Mouse (Mus musculus): Measurements from ENCODE around the gene Cd55. TPM values are rescaled to one million over a fixed set of nuclear protein-coding genes. Genes with fewer than 3 reads are reported as not detected.
"Not testable (repeated sequence)": the region's sequence is repeated elsewhere in the genome, so short reads cannot be mapped to it uniquely, and the experiment has no call there.

The Cd55 gene
- polyA plus RNA-seq, 1 experiment from 2014 or later, result 15.1 TPM

DNA sequence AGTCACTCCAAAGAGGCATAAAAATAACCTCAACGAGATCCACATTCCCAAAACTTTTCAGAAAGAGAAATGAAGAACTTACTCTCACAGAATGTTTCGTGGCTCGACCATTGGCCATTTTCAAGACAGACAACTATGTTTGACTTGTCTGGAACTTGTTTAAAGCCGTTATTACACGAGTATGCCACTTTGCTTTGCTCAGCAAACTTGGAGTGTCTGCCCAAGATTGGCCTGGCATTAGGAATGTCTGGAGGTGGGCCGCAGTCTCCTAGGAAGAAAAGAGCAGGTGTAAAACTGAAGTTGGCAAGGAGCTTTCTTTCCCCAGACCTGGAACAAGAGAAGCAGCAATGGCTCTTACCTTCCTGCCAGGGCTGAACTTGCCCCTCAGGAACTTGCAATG, 40.5 kb downstream of the Cd55 start:
- H3K27ac ChIP-seq; H3K4me2 ChIP-seq; ATAC-seq (replicated peaks; ENCODE audit: insufficient number of reproducible peaks, insufficient read depth, low FRiP score, low read depth); H3K9ac ChIP-seq; H3K27me3 ChIP-seq; H3K4me1 ChIP-seq (replicated peaks); H3K9me3 ChIP-seq (replicated peaks); H3K4me3 ChIP-seq; H3K36me3 ChIP-seq: not testable (repeated sequence)
- no CpG with 5 or more reads among the region's 6 CpGs for WGBS

DNA sequence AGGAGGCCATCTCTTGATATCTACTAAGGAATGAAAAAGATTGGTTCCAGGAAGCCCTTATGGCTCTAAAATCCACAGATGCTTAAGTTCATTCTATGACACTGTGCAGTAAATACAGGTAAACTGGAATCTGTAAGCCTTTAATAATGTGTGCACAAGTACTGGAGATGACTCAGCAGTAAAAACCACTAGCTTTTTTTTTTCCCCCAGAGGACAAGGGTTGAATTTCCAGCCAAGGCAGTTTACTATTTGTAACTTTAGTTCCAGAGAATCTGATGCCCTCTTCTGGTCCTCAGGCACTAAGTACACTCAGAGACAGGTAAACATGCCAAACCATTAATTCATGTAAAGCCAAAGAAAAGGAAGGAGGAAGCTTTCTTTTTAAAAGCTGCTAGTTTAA, 65.4 kb downstream of the Cd55 start:
- H3K27me3 ChIP-seq; H3K9ac ChIP-seq; H3K36me3 ChIP-seq; H3K4me2 ChIP-seq; H3K4me1 ChIP-seq (replicated peaks); ATAC-seq (replicated peaks; ENCODE audit: insufficient number of reproducible peaks, insufficient read depth, low FRiP score, low read depth); H3K4me3 ChIP-seq; H3K27ac ChIP-seq; H3K9me3 ChIP-seq (replicated peaks): not testable (repeated sequence)

Other genes starting within 250 kb of the Cd55 start
- not detected in 2 replicates for gene Cd55b, start 39.7 kb downstream of the Cd55 start, polyA plus RNA-seq (2015; fragmentation: Nextera tagmentation; extraction: Ambion mirVana)
- gene Zp3r, start 166.9 kb upstream of the Cd55 start, polyA plus RNA-seq (2015; fragmentation: Nextera tagmentation; extraction: Ambion mirVana), result not detected in 2 replicates
- gene C4bp, start 198.9 kb upstream of the Cd55 start, polyA plus RNA-seq (2015; fragmentation: Nextera tagmentation; extraction: Ambion mirVana), result not detected in 2 replicates

All from heart, embryonic 15.5 days (tissue).